Mouse (Mus musculus) bone marrow macrophage, adult 2 months (primary cell): ENCODE results near the gene Dock4. TPM values are rescaled to one million over a fixed set of nuclear protein-coding genes. Genes with fewer than 3 reads are reported as not detected.

Source experiments
- H3K27ac ChIP-seq: 2 replicates; pipeline ENCODE4 v1.5.1; 2012; ENCODE audit warnings: low read depth, low read length; ENCODE audit not compliant: insufficient read depth
- H3K4me1 ChIP-seq: 2 replicates; pipeline ENCODE4 v1.6.1; 2012; ENCODE audit warnings: low read length; ENCODE audit not compliant: control insufficient read depth, insufficient read depth
- H3K4me3 ChIP-seq: 2 replicates; pipeline ENCODE4 v1.5.1; 2012; ENCODE audit warnings: mild to moderate bottlenecking, low read length, moderate library complexity; ENCODE audit not compliant: insufficient read depth
- CTCF ChIP-seq: IDR thresholded peaks from 2 replicates; pipeline ENCODE4 v1.5.1; 2012; ENCODE audit warnings: low read depth, mild to moderate bottlenecking, low read length, moderate library complexity
- POLR2A ChIP-seq: IDR thresholded peaks from 2 replicates; pipeline ENCODE4 v1.6.1; 2012; ENCODE audit warnings: mild to moderate bottlenecking, low read depth, low read length, borderline replicate concordance
- polyA plus RNA-seq: library from polyadenylated mRNA; stranded (reverse); fragments of >200 nt; gene quantifications from 2 replicates; pipeline ENCODE4 v1.2.4, GENCODE M21; 2012; ENCODE audit not compliant: missing spikeins, insufficient read depth, insufficient read length

Dock4 gene
- polyA plus RNA-seq = 17.7 and 18.6 TPM in 2 replicates

DNA sequence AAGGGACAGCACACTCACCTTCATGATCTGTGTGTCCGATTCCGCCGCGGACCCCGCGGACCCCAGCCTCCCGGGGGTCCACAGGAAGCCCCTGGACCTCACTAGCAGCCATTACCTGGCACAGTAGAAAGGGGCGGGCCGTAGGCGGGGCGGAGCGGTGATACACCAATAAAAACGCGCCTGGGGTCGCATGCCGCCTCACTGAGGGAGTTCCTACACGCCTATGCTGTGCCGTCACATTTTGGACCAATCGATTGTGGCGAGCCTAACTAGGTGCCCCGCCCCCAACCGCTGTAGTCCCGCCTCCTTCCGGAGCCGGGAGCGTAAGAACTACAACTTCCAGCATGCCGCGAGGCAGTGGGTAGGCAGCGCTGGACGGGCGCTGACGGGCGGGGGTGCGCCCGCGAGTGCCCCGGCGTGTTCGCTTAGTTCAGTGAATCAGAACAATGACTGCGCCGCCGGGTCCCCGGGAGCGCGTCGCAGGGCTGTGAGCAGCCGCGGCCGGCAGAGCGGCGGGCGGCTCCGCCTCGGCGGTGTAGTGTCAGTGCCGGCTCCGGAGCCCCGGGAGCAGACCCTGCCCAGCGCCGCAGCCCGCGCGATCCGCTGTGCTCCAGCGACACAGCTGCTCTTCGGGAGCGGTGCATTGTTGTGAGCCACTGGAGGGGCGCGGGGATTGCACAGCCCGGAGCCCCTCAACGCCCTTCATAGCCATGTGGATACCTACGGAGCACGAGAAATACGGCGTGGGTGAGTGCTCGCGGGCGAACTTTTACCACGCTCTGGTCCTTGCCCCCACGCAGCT is at the start of gene Dock4, which contains the start of gene Zfp277:
Gene Dock4 (plus strand): TSS at position 305 of the 802 bp plus-strand sequence.
Gene Zfp277 (minus strand): TSS at position 255 of the 802 bp plus-strand sequence.
- peaks cover 15% of the 10 kb centered on the region for H3K4me1 ChIP-seq
- peak within 1 kb of the TSS; percentile 86 for H3K4me3 ChIP-seq
- peak within 1 kb of the TSS; percentile 43 for H3K27ac ChIP-seq
- TF ChIP-seq CTCF = no peak
- no peak for TF ChIP-seq POLR2A

DNA sequence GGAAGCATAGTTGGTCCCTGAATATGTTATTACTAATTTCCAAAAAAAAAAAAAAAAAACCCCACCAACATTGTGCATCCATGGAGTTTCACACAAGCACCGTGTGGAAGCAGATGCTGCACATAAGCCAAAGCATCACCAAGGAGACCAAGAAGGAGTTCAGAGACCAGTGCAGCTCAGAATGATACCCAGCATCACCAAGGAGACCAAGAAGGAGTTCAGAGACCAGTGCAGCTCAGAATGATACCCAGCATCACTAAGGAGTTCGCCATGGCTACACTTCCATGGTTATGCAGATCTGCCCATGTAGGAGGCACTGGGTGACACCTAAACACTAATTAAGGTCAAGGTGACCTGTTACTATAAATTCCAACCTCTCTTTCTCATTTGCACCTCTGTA is 46.8 kb upstream of the Dock4 start:
- no peak overlapping the region for H3K4me3 ChIP-seq
- TF ChIP-seq CTCF (no peak), POLR2A (no peak)
- no peaks in the 10 kb centered on the region for H3K4me1 ChIP-seq
- H3K27ac ChIP-seq = no peak overlapping the region

DNA sequence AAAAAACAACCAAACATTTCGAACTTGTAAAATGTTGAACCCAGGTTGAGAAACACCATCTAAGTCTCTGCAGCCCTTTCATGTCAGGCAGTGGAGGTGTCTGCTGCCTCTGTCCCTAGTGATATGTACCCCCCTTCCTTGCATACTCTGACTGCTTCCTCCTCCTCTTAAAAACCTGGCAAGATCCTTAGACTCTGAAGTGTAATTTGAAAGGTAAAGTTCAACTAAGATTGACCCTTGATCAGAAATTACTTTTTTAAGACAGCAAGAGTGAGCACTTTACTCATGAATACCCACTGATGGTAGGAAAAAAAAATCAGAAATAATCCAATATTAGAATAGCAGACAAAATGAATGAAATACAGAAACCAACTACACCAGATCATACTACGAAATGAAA is 46.4 kb upstream of the Dock4 start:
- H3K27ac ChIP-seq = no peak overlapping the region
- H3K4me3 ChIP-seq = no peak overlapping the region
- no peaks in the 10 kb centered on the region for H3K4me1 ChIP-seq
- no peak for TF ChIP-seq CTCF
- TF ChIP-seq POLR2A = no peak

DNA sequence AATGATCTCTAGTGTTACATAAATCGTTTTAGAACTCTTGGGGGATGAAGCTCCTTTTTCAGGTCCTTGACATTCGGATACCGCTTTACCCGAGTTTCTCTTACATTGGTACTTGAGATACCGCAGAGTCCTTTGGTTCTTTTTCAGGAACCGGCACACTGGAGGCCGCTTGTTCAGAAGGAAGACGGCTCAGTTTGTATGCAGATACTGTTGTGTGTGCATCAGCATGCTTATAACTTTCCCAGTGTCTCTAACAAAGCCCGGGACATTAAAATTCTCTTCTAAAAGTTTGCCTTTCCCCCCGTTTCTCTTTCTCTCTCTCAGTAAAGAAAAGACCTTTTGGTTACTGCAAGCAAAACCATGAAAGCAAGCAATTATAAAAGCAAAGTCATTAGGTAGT is 45.9 kb upstream of the Dock4 start:
- Histone ChIP-seq H3K4me3 (no peak overlapping the region), H3K4me1 (no peaks in the 10 kb centered on the region), H3K27ac (no peak overlapping the region)
- TF ChIP-seq POLR2A (no peak), CTCF (no peak)

DNA sequence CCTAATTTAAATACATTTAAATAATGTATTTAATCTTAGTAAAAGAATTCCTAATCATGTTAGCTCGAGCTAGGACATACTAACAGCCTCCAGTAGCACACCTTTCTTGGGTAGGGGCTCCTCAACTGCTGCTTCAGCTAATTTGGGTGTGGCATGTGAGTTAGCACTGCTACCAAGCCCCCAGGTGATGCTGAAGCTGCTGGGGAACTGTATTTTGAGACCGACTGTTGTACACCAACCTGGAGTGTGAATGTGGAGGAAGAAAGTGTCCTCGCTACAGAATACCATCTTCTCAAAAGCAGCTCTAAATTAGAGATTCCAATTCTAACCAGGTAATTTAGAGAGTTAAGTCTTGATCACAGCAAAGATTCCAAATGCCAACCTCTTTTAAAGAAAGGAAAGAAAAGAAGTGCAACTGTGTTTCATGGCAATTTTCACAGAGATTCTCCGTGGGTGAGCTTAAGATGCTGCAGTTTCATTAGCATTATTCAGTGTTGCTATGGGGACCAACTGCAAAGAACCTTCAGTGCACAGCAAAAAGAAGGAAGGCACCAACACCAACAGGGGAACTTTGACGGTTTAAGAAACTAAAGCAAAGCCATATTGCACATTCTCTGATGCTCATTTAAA is 31.0 kb upstream of the Dock4 start:
- no peak overlapping the region for H3K4me3 ChIP-seq
- no peaks in the 10 kb centered on the region for H3K4me1 ChIP-seq
- no peak overlapping the region for H3K27ac ChIP-seq
- TF ChIP-seq POLR2A (no peak), CTCF (no peak)

DNA sequence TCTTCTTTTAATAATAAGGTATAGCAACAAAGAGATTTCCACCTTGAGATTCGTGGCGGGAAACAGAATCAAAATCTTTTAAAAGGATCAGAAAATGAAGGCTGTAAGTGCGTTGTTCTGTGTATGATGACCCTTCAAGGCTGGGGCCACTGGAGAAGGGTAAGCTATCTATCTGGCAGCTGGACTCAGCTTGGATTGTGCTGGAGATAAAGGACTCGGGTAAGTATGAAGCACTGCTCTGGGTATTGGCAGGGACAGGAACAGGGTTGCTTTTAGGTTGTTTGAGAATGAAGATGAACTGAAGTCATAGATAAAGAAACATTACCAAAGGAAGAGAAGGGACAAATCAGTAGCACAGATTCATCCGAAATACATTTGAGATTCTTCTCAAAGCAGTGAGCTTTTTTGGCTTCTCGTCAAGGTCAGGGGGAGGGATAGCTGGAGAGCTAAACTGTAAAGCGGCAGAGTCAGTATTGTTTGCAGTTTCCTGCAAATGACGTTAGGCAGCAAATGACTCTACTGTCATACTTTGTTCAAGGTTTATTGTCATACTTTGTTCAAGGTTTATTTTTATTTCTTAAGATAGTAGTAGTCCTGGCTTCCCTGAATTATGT is 30.3 kb upstream of the Dock4 start:
- TF ChIP-seq CTCF = no peak
- TF ChIP-seq POLR2A = no peak
- Histone ChIP-seq H3K4me3 (no peak overlapping the region), H3K27ac (no peak overlapping the region), H3K4me1 (no peaks in the 10 kb centered on the region)

DNA sequence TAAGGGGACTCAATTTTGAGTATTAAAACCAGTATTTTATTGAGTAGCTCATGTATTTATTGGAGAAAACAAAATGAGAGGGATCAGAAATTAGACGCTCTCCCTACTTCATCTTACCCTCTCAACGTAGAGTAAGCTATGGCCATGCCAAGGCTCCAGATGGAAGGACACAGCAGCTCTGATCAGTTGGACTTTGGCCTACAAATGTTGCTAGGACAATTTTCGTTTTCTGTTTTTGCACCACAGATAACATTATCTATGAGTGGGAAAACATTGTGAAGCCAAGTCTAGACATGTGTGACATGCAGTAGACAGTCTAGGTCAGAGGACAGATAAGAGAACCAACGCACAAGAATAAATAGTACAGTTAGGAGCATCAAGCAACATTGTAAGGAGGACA is 28.5 kb upstream of the Dock4 start:
- no peak overlapping the region for H3K4me3 ChIP-seq
- no peak overlapping the region for H3K27ac ChIP-seq
- no peaks in the 10 kb centered on the region for H3K4me1 ChIP-seq
- no peak for TF ChIP-seq POLR2A
- TF ChIP-seq CTCF = no peak

DNA sequence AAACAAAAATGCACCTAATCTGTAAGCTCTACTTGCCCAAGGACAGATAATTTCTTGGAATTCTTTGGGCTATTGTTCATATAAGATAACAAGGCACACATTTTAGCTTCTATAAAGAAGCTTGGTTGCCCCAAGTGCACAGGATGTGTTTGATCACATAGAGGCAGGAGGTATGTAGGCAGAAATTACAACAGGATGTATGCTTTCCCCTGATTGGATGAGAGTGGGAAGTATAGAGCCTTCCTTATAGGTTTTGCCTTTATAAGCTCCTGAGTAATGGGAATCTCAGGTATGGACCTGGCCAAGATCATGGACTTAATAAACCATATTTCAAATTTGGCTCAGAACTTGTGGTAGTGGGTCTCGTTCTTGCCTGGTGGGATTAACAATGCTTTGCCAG is 20.8 kb upstream of the Dock4 start:
- H3K4me1 ChIP-seq = 0 out of 2 replicates have a peak, but pooled peaks cover 3% of the 10 kb centered on the region
- TF ChIP-seq POLR2A (no peak), CTCF (no peak)
- H3K4me3 ChIP-seq = no peak overlapping the region
- no peak overlapping the region for H3K27ac ChIP-seq

DNA sequence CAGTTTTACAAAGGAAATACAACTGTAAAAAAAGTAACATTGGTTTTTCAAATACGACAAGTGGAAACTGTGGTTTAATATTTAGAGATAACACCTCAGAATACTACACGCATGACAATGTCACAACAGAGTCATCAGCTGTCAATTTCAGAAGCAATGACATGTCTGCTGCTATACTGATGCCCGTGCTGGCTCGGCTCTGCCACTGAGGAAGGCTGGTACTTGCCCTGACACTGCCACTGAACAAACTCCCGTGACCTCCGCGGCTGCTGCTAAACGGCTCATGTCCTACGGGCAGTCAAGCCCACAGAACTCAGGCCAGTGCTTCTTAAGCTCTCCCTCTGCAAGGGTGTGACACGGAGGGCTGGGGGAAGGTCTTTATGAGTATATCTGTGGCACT is 18.1 kb upstream of the Dock4 start:
- no peak overlapping the region for H3K4me3 ChIP-seq
- H3K4me1 ChIP-seq = peaks cover 22% of the 10 kb centered on the region
- no peak overlapping the region for H3K27ac ChIP-seq
- TF ChIP-seq POLR2A = no peak
- no peak for TF ChIP-seq CTCF

DNA sequence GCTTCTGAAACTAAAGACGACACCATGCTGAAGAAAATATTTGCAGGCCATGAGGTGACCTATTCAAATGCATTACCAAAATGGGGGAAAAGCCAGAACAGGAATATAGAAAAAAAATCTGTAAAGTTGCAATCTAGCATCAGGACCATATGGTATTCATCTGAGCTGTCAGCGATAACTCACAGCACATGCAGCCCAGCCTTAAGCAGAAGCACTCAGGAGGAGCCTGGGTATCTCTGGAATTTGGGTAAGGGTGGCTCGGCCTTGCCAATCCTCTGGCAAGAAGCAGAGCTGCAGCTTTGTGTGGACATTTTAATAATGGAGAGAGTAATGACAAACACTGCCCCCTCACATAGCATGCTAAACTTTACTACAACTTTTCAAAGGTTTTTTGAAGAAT is 15.8 kb upstream of the Dock4 start:
- peaks cover 32% of the 10 kb centered on the region for H3K4me1 ChIP-seq
- H3K4me3 ChIP-seq = no peak overlapping the region
- TF ChIP-seq POLR2A = no peak
- H3K27ac ChIP-seq = no peak overlapping the region
